In the genomic region with DNA sequence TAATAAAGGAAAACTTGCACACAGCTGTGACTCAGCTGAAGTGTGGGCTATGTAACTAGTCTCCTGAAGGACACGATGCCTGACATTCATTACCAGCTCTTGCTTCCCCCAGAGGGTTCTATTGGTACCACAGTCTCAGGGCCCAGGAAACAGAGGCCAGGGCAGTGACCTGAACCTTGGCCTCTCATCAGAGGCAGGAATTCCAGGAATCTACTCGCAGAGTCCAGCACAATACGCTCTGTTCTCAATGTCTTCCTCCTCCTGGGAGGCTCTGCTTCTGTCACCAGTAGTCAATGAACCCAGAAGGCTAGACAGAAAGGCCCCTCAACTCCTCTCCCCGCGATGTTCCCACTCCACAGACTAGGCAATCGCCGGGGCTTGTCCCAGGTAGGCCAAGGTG, we compare ENCODE assay signal across 11 mouse cellular contexts.
DNase-seq lines count a peak whose midpoint lies in the region; ATAC-seq lines count a peak whose summit lies in the region.
"Had no signal": no experiment of that assay in that cellular context is flagged by ENCODE, and none has a peak within 500 bp of the region (broad histone marks: within the 10 kb centered on the region; RNA-seq: fewer than 3 reads in every experiment).

No protein-coding gene starts in this region.

- H3K27ac ChIP-seq in midbrain, embryonic 11.5 days (ENCODE audit: low read depth, low read length) = no peak overlapping the region
- no peak overlapping the region for H3K27ac ChIP-seq in midbrain, embryonic 15.5 days
- peak overlapping the region; percentile 10; the same call in 1 of the 2 replicates for H3K27ac ChIP-seq in limb, embryonic 13.5 days
- H3K27ac ChIP-seq: embryonic facial prominence, embryonic 12.5 days; macrophage; neural tube, embryonic 12.5 days had no signal

- intact Hi-C loops in heart, postnatal 25 days (cut with DNase I) = no loop called here

- H3K4me1 ChIP-seq in midbrain, embryonic 11.5 days (ENCODE audit: control insufficient read depth, insufficient read depth, low read length) = peaks cover 13% of the 10 kb centered on the region
- peaks cover 39% of the 10 kb centered on the region for H3K4me1 ChIP-seq in midbrain, embryonic 15.5 days
- peaks cover 65% of the 10 kb centered on the region for H3K4me1 ChIP-seq in limb, embryonic 13.5 days

- H3K9ac ChIP-seq in midbrain, embryonic 11.5 days (ENCODE audit: low read length) = no peak overlapping the region
- no peak overlapping the region for H3K9ac ChIP-seq in midbrain, embryonic 15.5 days
- H3K9ac ChIP-seq in limb, embryonic 13.5 days = no peak overlapping the region
- H3K9ac ChIP-seq: embryonic facial prominence, embryonic 12.5 days; neural tube, embryonic 12.5 days had no signal

- 27% methylated on average over 7 of the region's 7 CpGs for WGBS in midbrain, embryonic 11.5 days
- WGBS in midbrain, embryonic 15.5 days = 38% methylated on average over 7 of the region's 7 CpGs
- 53% methylated on average over 7 of the region's 7 CpGs for WGBS in limb, embryonic 13.5 days

- H3K27me3 ChIP-seq in midbrain, embryonic 11.5 days (ENCODE audit: control insufficient read depth, insufficient read depth, low read length) = no peaks in the 10 kb centered on the region
- H3K27me3 ChIP-seq in midbrain, embryonic 15.5 days (replicated peaks) = no peaks in the 10 kb centered on the region
- no peaks in the 10 kb centered on the region for H3K27me3 ChIP-seq in limb, embryonic 13.5 days
- H3K27me3 ChIP-seq: embryonic facial prominence, embryonic 12.5 days; neural tube, embryonic 12.5 days had no signal

- no peak overlapping the region for H3K4me3 ChIP-seq in midbrain, embryonic 11.5 days (ENCODE audit: low read depth, low read length)
- H3K4me3 ChIP-seq in midbrain, embryonic 15.5 days = no peak overlapping the region
- no peak overlapping the region for H3K4me3 ChIP-seq in limb, embryonic 13.5 days
- H3K4me3 ChIP-seq: embryonic facial prominence, embryonic 12.5 days; neural tube, embryonic 12.5 days had no signal

- no peaks in the 10 kb centered on the region for H3K36me3 ChIP-seq in midbrain, embryonic 11.5 days (ENCODE audit: control insufficient read depth, insufficient read depth, low read length)
- no peaks in the 10 kb centered on the region for H3K36me3 ChIP-seq in midbrain, embryonic 15.5 days (replicated peaks)
- no peaks in the 10 kb centered on the region for H3K36me3 ChIP-seq in limb, embryonic 13.5 days
- H3K36me3 ChIP-seq: embryonic facial prominence, embryonic 12.5 days; neural tube, embryonic 12.5 days had no signal

- no peaks in the 10 kb centered on the region for H3K9me3 ChIP-seq in midbrain, embryonic 11.5 days (ENCODE audit: control insufficient read depth, low read length)
- no peaks in the 10 kb centered on the region for H3K9me3 ChIP-seq in midbrain, embryonic 15.5 days
- no peaks in the 10 kb centered on the region for H3K9me3 ChIP-seq in limb, embryonic 13.5 days
- H3K9me3 ChIP-seq: embryonic facial prominence, embryonic 12.5 days; neural tube, embryonic 12.5 days had no signal

- peak; percentile 70 for DNase-seq in adrenal gland, adult 2 months
- DNase-seq in adrenal gland, postnatal 25 days = no peak
- no peak for DNase-seq in midbrain, embryonic 11.5 days (ENCODE audit: low spot score, missing footprints)
- no peak for DNase-seq in right cerebral cortex, adult 2 months (ENCODE audit: low spot score in 2 of 2)
- DNase-seq in heart, postnatal 25 days (ENCODE audit: low spot score) = no peak
- no peak for DNase-seq in spleen, postnatal 14 days (ENCODE audit: low spot score in 2 of 2)

- no peak overlapping the region for H3K4me2 ChIP-seq in midbrain, embryonic 11.5 days
- H3K4me2 ChIP-seq in midbrain, embryonic 15.5 days = no peak overlapping the region
- no peak overlapping the region for H3K4me2 ChIP-seq in limb, embryonic 13.5 days (replicated peaks)
- H3K4me2 ChIP-seq: embryonic facial prominence, embryonic 12.5 days; neural tube, embryonic 12.5 days had no signal

- ATAC-seq in midbrain, embryonic 11.5 days (ENCODE audit: low FRiP score) = 0 out of 2 replicates have a peak, but pooled peaks have one; percentile 15
- no peak for ATAC-seq in midbrain, embryonic 15.5 days (replicated peaks)
- ATAC-seq in limb, embryonic 13.5 days (ENCODE audit: low FRiP score, low read depth) = no peak
